Mouse (Mus musculus): ENCODE results near the gene Kl.

DNA sequence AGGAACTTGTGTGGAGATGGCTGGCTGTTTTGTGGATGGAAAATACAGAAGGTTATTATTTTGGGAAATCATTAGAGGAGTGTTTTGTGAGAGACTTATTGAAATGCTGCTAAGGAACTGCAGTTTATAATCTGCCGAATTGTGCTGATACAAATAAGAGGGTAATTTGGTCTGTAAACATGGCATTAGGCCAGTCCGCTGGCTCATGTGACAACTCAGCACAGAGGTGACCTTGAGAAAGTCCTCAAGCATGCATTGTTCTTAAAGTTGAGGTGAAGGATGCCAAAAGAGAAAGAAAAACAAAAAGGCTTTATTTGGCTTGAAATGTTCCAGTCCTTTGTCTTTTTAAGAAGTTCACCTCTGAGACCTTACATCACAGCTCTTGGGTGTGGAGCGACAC lies 21.8 kb downstream of the Kl start:
- no peak for TF ChIP-seq CTCF (IDR thresholded peaks at IDR 0.05; ENCODE audit: control insufficient read depth, insufficient read depth, low read length)
- no peak for TF ChIP-seq POLR2A (IDR thresholded peaks at IDR 0.05; ENCODE audit: borderline replicate concordance, control insufficient read depth, low read depth, low read length)
